Mouse (Mus musculus) embryonic facial prominence, embryonic 14.5 days (tissue): Measurements from ENCODE around the gene Myrf. TPM values are rescaled to one million over a fixed set of nuclear protein-coding genes. Genes with fewer than 3 reads are reported as not detected.
A peak's percentile ranks its signal among the peaks of the same experiment; 100 is the strongest.

Source experiments
- ATAC-seq: fragments of 200-750 bp; cut with Nextera tagmentation; 2 replicates; pipeline ENCODE4 v1.8.0; 2017; ENCODE audit warnings: low read depth, moderate number of reproducible peaks, moderate TSS enrichment
- DNase-seq: peaks from one replicate; pipeline ENCODE4 v3.0.0-alpha.2; 2015; ENCODE audit warnings: low spot score
- H3K27ac ChIP-seq: fragments of 300-500 bp; sonication (generic); replicated peaks from 2 replicates; pipeline ENCODE4 v1.5.1; 2014; ENCODE audit warnings: low read depth, mild to moderate bottlenecking, low read length, moderate library complexity
- H3K27me3 ChIP-seq: fragments of 300-500 bp; sonication (generic); replicated peaks from 2 replicates; pipeline ENCODE4 v1.6.1; 2014; ENCODE audit warnings: low read length; ENCODE audit not compliant: control insufficient read depth, insufficient read depth
- H3K36me3 ChIP-seq: fragments of 300-500 bp; sonication (generic); 2 replicates; pipeline ENCODE4 v1.6.1; 2014; ENCODE audit warnings: low read length, mixed read lengths; ENCODE audit not compliant: control insufficient read depth, insufficient read depth
- H3K4me1 ChIP-seq: fragments of 300-500 bp; sonication (generic); 2 replicates; pipeline ENCODE4 v1.6.1; 2014; ENCODE audit warnings: antibody characterized with exemption, low read length; ENCODE audit not compliant: control insufficient read depth, insufficient read depth
- H3K4me2 ChIP-seq: fragments of 300-500 bp; sonication (generic); 2 replicates; pipeline ENCODE4 v1.6.1; 2014; ENCODE audit warnings: low read depth, mild to moderate bottlenecking, low read length, moderate library complexity, mixed read lengths
- H3K4me3 ChIP-seq: fragments of 300-500 bp; sonication (generic); 2 replicates; pipeline ENCODE4 v1.5.1; 2014; ENCODE audit warnings: low read depth, mild to moderate bottlenecking, low read length
- H3K9ac ChIP-seq: fragments of 300-500 bp; sonication (generic); 2 replicates; pipeline ENCODE4 v1.6.1; 2014; ENCODE audit warnings: low read depth, mild to moderate bottlenecking, low read length, moderate library complexity, mixed read lengths
- H3K9me3 ChIP-seq: fragments of 300-500 bp; sonication (generic); 2 replicates; pipeline ENCODE4 v1.6.1; 2016; ENCODE audit warnings: low read length; ENCODE audit not compliant: control insufficient read depth
- WGBS: fragments of 180-500 bp; shearing (Covaris S2); extraction: QIAGEN DNeasy Blood & Tissue Kit; methylation state at CpG from one replicate; pipeline ENCODE4 v1.1.7; 2014; 5-methylcytosine and 5-hydroxymethylcytosine counted together
- polyA plus RNA-seq: library from polyadenylated mRNA; unstranded; fragments of >200 nt; fragmentation: Nextera tagmentation; extraction: Ambion mirVana; gene quantifications from 2 replicates; pipeline ENCODE4 v1.2.1, GENCODE M21; 2014

The Myrf gene
- polyA plus RNA-seq, 1 experiment from 2014 or later, result 0.96 TPM

DNA sequence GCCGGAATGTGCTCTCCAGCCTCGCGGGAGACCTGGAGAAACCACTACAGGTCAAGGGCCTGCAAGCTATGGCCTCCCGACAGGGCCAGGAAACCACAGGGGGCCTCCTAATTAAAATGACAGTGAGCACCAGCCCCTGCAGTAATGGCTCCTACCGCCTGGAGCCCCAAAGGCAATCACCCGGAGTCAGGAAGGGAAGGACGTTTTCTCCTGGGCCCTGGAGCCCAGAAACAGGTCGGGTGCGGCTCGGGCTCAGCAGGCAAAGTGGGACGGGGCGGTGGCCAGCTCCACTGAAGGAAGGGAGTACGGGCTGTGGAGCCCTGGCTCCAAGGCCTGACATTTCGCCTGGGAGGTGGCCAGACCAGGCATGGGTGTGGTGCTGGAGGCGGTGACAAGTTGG, 26.5 kb upstream of the Myrf start:
- Histone ChIP-seq H3K27ac (0 out of 2 replicates have a peak overlapping the region, but pooled peaks have one; percentile 28), H3K27me3 (no peaks in the 10 kb centered on the region)
- no peak for DNase-seq

DNA sequence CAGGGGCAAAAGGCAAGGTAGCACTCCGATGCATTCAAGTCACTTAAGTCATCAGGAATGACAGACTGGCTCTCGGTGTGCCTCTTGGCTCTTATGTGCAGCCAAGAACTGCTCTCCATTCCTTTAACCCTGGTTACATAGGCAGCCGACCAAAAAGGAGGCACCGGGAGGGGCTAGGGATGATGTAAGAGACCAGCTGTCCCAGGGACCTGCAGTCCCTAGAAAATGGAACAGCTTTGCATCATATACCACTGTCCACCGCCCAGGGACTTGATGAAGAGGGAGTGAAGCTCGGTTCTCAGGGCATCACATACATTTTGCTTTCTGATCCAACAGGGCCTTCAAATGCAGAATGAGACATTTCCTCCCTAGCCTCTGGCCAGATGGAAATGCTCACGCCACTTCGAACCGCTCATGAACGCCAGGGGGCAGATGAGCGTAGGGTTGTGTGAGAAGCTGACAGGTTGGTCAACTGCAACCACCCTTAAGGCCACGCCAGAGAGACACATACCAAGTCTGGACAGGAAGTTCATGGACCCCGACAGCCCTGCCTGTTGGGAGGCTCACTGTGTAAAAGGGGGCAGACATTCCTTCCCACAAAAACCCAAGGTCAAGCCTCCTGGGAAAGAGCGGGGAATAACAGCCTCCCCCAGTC, 25.8 kb upstream of the Myrf start:
- no peak overlapping the region for H3K9ac ChIP-seq
- WGBS, result 21% methylated on average over 14 of the region's 14 CpGs
- peak; percentile 32; the same call in 1 of the 2 replicates for ATAC-seq
- H3K27ac ChIP-seq, result 0 out of 2 replicates have a peak overlapping the region, but pooled peaks have one; percentile 28
- H3K4me2 ChIP-seq, result no peak overlapping the region
- no peaks in the 10 kb centered on the region for H3K36me3 ChIP-seq
- H3K4me3 ChIP-seq, result no peak overlapping the region
- no peaks in the 10 kb centered on the region for H3K27me3 ChIP-seq
- peak; percentile 74 for DNase-seq
- H3K9me3 ChIP-seq, result no peaks in the 10 kb centered on the region
- H3K4me1 ChIP-seq, result peaks cover 7% of the 10 kb centered on the region

More for the DNA sequence above, 26.5 kb upstream of the Myrf start:
- no peaks in the 10 kb centered on the region for H3K36me3 ChIP-seq
- WGBS, result 20% methylated on average over 15 of the region's 15 CpGs
- H3K9me3 ChIP-seq, result no peaks in the 10 kb centered on the region
- H3K4me2 ChIP-seq, result no peak overlapping the region
- 0 out of 2 replicates have a peak overlapping the region, but pooled peaks have one; percentile 14 for H3K9ac ChIP-seq
- H3K4me1 ChIP-seq, result peaks cover 7% of the 10 kb centered on the region
- H3K4me3 ChIP-seq, result no peak overlapping the region
- ATAC-seq, result peak; percentile 19; the same call in 1 of the 2 replicates

DNA sequence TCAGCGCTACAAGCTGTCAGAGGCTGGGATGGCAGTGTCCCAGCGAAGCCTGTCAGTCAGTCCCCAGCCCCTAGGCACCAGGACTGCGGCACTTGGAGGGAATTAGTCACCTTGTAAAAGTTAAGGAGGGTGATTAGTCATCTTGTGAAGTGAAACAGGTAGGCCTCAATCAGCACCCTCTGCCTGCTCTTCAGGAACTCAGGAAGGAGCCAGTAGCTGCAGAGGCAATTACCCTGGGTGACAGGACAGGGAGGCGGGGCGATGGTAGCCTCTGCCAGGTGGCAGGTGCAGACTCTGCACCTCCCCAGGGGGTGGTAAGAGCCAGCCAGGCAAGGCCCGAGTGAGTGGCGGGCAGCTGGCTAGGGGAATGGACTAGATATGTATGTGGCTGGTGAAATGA, 20.8 kb upstream of the Myrf start:
- Histone ChIP-seq H3K27me3 (no peaks in the 10 kb centered on the region), H3K27ac (no peak overlapping the region), H3K4me1 (no peaks in the 10 kb centered on the region; the same call in 1 of the 2 replicates), H3K36me3 (no peaks in the 10 kb centered on the region), H3K9me3 (no peaks in the 10 kb centered on the region), H3K9ac (no peak overlapping the region), H3K4me2 (no peak overlapping the region), H3K4me3 (no peak overlapping the region)
- no peak for ATAC-seq
- 74% methylated on average over 6 of the region's 7 CpGs for WGBS
- DNase-seq, result no peak

DNA sequence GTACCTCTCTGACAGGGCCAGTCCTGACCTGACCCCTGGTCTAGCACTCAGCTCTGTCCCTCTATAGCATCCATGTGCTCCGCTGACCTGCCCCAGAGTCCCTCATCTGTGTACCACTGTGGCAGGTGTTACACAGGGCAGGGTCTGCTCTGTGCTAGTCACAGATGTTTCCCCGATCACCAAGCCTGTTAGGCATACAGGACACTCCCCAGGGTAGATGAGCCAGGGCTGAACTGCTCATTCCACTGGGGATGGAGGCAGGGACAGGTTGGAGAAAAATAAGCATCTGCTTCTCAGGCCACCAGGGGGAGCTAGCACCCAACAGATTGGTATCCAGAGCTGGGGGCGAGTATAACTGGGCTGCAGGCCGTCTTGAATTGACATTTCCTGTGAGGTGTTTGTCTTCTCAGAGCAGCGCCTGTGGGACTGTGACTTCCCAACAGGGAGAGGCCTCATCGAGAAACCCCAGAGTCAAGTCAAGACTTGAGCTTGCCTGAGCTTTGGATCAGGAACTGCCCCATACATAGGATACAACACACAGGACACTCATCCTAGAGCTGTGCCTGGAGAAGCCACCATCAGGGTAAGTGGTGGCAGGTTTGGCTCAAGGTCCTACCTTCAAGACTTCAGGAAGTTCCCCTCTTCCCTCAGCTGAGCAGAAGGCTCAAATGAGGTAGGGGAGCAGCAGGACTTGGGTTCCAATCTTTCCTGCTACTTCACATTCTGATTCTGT, 17.9 kb upstream of the Myrf start:
- Histone ChIP-seq H3K9ac (no peak overlapping the region), H3K27ac (no peak overlapping the region), H3K4me2 (no peak overlapping the region), H3K4me3 (no peak overlapping the region), H3K4me1 (no peaks in the 10 kb centered on the region), H3K27me3 (no peaks in the 10 kb centered on the region), H3K36me3 (no peaks in the 10 kb centered on the region), H3K9me3 (no peaks in the 10 kb centered on the region)
- ATAC-seq, result peak; percentile 69
- peak; percentile 78 for DNase-seq
- 18% methylated on average over 6 of the region's 6 CpGs for WGBS

DNA sequence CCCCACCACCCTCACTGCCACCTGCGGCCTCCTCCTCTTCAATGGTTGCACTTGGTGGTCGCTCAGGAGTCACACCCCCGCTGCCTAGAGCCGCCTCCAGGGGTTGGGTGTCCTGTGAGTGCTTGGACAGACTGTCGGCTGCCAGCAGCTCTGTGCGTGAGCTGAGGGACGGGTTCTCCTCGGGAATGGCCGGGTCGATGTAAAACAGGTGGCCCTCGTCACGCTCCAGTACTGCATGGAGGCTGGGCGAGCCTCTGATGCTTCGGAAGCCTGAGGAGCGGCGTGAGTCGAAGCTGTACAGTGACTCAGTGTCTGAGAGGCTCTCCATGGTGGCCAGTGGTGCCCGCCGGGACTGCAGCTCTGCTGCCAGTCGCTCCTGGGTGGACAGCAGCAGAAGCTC, 7.6 kb upstream of the Myrf start:
- Histone ChIP-seq H3K4me3 (no peak overlapping the region), H3K27ac (no peak overlapping the region), H3K4me2 (no peak overlapping the region), H3K27me3 (no peaks in the 10 kb centered on the region), H3K9me3 (no peaks in the 10 kb centered on the region), H3K36me3 (0 out of 2 replicates have a peak, but pooled peaks cover 3% of the 10 kb centered on the region), H3K4me1 (no peaks in the 10 kb centered on the region), H3K9ac (no peak overlapping the region)
- DNase-seq, result no peak
- 42% methylated on average over 19 of the region's 20 CpGs for WGBS
- ATAC-seq, result peak; percentile 23; the same call in 1 of the 2 replicates

DNA sequence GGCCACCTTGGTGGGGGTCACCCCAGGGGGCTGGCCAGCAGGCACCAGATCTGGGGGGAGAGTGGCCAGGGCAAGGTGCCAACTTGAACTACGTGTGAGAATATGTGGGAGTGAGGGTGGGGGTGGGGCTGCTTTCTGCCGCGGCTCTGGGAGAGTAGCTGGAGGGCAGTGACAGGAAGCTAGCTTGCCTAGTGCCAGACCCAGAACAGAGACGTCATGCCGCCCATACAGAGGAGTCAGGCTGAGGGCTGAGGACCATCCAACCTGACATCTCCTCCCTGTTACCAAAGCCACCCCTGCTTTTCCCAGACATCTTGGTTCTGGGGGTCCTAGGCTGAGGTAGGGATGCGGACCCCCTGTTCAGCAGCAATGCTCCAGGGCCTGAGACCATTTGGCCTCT, 6.6 kb upstream of the Myrf start:
- no peaks in the 10 kb centered on the region for H3K36me3 ChIP-seq
- H3K27me3 ChIP-seq, result no peaks in the 10 kb centered on the region
- no peak overlapping the region for H3K4me2 ChIP-seq
- H3K9ac ChIP-seq, result no peak overlapping the region
- WGBS, result 47% methylated on average over 3 of the region's 6 CpGs
- no peak for DNase-seq
- H3K27ac ChIP-seq, result no peak overlapping the region
- H3K4me1 ChIP-seq, result 0 out of 2 replicates have a peak, but pooled peaks cover 3% of the 10 kb centered on the region
- no peak for ATAC-seq
- H3K9me3 ChIP-seq, result no peaks in the 10 kb centered on the region
- no peak overlapping the region for H3K4me3 ChIP-seq

DNA sequence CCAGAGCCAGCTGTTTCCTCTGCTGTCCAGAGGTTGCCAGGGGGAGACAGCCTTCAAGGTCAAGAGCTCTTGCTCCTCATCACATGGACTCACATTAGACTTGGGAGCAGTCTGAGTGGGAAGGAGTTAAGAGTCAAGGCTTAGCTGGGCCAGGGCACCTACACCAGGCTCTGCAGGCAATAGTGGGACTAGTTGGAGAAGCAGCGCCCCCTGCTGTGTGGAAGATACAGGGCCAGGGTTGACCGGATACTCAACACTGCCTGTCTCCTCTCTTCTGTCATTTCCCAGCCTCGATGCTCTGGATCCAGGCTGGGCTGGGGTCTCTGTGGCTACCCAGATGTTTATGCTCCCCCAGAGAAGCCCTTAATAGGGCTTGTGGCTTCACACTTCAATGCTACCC, 3.6 kb upstream of the Myrf start:
- H3K9ac ChIP-seq, result no peak overlapping the region
- H3K9me3 ChIP-seq, result no peaks in the 10 kb centered on the region
- DNase-seq, result no peak
- no peak overlapping the region for H3K4me2 ChIP-seq
- no peak overlapping the region for H3K4me3 ChIP-seq
- no peak overlapping the region for H3K27ac ChIP-seq
- no peak for ATAC-seq
- H3K27me3 ChIP-seq, result peaks cover 3% of the 10 kb centered on the region; the same call in 1 of the 2 replicates
- WGBS, result 25% methylated on average over 3 of the region's 3 CpGs
- no peaks in the 10 kb centered on the region for H3K36me3 ChIP-seq
- 0 out of 2 replicates have a peak, but pooled peaks cover 3% of the 10 kb centered on the region for H3K4me1 ChIP-seq

DNA sequence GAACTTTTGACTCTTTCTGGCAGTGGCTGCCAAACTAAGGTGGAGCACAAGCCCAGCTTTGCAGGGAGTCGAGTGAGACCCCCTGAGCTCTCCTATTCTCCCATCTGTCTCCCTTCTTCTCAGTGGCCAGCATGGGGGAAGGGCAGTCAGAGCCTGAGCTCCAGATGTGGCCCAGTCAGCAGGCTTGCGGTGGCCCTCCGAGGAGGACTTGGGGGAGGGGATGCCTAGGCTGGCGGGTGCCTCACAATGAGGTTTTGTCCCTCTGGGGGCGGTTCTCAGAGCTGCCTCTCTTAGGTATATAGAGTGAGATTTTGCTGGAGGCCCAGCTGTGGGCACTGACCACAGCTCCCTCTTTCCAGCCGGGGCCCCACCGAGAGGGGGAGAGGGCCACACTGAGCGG, 2.4 kb upstream of the Myrf start:
- H3K27ac ChIP-seq, result no peak overlapping the region
- no peak overlapping the region for H3K4me3 ChIP-seq
- 0 out of 2 replicates have a peak, but pooled peaks cover 3% of the 10 kb centered on the region for H3K4me1 ChIP-seq
- no peaks in the 10 kb centered on the region for H3K9me3 ChIP-seq
- WGBS, result 10% methylated on average over 5 of the region's 8 CpGs
- no peak overlapping the region for H3K9ac ChIP-seq
- DNase-seq (no peak), ATAC-seq (no peak)
- no peak overlapping the region for H3K4me2 ChIP-seq
- H3K27me3 ChIP-seq, result peaks cover 3% of the 10 kb centered on the region; the same call in 1 of the 2 replicates
- H3K36me3 ChIP-seq, result no peaks in the 10 kb centered on the region
